Mouse (Mus musculus) right cerebral cortex, postnatal 36 days (tissue): ENCODE results near the gene Ncoa7.
A peak's percentile ranks its signal among the peaks of the same experiment; 100 is the strongest.
"Not testable (repeated sequence)": the region's sequence is repeated elsewhere in the genome, so short reads cannot be mapped to it uniquely, and the experiment has no call there.

Experiments
- DNase-seq, 2 experiments: peaks; one replicate each; pipeline ENCODE4 v3.0.0; 2022; ENCODE audit warnings: low spot score in 2 of 2, mixed read lengths in 1 of 2

Gene Ncoa7

DNA sequence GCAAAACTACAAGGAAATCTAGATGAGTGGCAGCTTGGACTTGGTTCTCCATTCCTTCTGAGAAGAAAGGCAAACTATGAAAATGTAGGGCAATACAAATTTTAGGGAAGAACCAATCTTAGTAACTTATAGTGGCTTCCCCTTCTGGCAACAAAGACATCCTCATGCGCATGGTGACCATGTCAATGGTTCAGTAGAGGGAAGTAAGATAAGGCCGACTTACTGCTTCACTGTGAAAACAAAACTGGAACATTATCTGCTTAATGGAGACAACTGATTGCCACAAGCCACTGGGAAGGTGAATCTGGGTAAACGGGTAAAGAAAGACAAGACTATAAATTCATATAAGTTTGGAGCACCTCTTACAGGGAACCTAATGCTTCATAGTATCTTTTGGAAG is 128.3 kb downstream of the Ncoa7 start:
- no peak for DNase-seq

DNA sequence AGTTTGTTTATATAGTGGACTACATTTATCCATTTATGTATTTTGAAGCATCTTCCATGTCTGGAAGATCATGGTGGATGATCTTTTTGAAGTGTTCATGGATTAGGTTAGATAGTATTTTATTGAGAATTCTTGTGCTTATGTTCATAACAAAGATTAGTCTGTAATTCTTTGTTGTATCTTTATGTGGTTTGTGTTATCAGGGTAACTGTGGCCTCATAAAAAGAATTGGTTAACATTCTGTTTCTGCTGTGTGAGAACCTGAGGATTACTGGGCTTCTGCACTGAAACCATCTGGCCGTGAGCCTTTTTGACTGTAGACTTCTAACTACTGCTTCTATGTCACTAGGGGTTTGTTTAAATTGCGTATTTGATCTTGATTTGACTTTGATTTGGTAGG is 136.5 kb downstream of the Ncoa7 start:
- DNase-seq = no peak

DNA sequence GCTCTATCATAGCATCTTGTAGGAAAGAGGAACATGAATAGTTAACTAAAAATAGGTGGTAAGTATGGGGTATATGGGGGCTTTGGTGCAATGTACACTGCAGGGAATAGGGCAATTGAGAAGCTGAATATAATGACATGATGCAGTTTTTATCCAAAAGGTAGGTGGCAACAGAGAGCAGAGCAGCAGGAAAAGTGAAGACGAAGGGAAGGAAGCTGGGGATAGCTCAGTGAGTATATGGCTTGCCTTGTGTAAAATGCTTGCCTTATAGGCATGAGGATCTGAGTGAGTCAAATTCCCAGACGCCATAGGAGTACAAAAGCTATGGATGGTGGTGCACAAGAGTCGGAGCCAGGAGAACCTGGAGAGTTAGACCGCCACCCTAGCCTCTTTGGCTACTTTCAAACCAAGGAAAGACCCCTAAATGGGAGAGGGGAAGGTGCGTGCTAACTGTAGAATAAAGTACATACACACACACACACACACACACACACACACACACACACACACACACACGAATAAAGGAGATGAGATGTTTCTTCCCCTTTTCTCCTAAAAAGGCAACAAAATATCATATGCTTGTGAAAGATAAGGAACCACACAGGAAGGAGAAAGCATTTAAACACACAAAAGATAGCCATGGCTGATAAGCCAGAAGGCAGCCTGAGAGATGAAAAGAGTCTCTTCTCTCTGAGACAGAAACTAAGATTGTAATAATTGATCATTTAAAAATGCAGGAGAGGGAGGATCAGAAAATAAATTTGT is 142.4 kb downstream of the Ncoa7 start:
- no peak for DNase-seq

DNA sequence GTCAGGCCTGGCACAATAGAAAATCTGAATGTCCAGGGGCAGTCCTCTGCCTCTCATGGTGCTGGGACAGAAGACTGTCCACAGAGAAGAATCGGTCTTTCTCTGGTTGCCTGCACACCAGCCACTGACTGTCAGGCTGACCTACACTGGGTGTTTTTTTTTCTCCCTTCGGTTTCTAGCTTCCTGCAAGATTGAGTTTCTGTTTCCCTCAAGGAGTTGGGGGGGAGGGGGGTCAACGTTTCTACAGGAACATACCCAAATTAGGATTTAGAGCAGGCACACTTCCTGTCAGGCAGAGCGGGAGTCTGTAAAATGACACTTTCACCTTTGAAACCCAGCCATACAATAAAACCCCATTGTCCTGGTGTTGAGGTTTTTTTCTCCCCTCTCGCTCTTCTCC is 147.5 kb downstream of the Ncoa7 start:
- DNase-seq = no peak

DNA sequence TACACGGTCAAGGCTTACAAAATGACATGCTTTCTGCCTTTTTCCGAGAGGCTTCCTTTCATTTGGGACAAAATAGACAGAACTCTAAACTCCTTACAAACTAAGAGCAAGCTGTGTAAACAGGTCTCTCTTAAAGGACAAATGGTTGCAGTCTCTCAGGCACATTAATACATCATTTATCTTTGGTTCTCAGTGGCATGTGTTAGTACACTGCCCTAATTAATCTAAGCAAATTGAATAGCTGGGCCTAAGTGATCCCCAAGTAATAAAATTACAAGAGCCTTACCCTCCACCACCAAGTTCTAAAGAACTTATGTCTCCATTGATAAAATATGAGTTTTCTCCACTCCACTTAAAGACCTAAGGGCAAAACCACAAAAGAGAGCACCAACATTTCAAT is 155.4 kb downstream of the Ncoa7 start:
- no peak for DNase-seq

DNA sequence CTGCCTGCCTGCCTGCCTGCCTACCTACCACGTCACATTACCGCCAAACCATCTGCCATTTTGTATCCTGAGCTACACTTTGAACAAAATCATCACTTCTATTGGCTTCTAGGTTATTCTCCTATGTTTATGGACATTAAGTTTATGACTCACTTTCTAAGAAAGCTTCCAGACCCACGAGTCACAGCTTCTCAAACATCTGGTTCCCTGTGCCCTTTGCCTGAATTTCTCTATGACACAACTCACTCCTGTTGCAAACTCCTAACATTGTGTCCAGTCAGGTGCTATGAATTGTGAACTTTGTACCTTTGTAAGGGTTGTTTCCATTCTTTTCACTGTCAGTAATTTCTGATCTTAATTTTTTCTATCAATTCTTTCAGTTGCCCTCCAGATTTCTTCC is 164.9 kb downstream of the Ncoa7 start:
- DNase-seq = no peak

DNA sequence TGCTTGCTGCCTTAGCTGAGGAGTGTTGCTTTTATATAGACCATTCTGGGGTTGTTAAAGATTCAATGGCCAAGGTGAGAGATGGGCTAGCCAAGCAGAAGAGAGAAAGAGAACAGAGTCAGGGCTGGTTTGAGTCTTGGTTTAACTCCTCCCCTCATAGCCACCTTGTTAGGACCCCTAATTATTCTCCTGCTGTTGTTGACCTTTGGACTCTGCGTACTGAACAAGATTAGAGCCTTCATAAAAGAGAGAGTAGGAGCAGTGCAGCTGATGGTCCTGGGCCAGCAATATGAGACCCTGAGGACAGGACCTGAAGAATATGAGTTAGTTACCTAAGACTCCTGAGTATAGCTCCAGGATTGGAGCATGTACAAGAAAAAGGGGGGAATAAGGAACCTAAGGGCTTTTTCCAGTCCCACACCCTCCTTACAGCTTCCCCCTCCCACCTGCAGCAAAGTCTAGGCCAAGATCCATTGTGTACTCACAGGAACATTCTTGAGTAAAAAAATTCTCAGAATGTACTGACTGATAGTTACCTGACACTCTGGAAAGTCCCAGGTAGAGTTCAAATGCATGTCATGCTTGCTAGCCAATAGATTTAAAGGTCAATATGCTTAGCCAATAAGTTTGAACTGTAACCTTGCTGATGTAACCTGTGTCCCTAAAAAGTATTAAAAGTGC is 166.5 kb downstream of the Ncoa7 start:
- DNase-seq = not testable (repeated sequence)

DNA sequence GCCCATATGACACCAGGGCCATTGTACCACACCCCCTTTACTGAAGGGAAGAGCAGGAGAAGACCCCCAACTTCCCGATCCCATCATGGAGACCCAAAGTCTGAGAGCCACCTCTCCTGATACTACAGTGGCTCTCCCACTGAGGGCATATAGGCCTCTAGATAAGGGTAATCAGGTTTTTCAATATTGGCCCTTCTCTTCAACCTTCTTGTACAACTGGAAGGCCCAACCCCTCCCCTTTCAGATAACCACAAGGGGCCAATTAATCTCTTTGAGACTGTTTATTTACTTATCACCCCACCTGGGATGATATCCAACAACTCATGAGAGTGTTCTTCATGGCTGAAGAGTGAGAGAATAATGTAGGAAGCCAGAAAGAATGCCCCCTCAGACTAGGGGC is 170.4 kb downstream of the Ncoa7 start:
- no peak for DNase-seq

DNA sequence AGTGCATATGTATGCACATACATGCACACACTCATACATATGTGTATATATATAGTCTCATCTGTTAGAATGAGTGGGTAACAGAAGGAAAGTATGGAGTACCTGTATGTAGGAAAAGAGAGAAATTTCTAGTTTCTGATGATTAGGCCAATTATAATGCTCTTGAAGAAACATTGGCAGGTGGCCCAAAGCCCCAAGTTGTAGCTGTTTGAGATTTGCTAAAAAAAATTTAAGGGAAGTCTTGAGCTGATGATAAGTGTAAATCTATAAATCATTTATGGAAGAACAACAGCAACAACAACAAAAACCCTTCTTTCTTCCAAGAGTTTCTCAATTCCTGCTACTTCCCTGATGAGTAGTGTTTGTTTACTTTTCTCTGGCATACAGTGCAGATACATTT is 173.1 kb downstream of the Ncoa7 start:
- DNase-seq = no peak

DNA sequence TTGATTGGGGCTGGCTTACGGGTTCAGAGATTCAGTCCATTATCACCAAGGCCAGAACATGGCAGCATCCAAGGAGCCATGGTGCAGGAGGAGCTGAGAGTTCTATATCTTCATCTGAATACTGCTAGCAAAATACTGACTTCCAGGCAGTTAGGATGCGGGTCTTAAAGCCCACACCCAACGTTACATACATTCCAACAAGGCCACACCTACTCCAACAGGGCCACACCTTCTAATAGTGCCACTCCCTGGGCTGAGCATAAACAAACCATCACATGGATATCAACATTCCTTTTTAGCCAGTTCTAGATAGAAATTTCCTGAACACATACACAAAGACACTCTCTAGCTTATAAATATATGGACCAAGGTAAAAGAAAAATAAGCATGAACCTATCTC is 173.6 kb downstream of the Ncoa7 start, which contains the start of gene Hint3:
Hint3 (minus strand) TSS at position 120 of the 400 bp plus-strand sequence.
- DNase-seq = no peak

DNA sequence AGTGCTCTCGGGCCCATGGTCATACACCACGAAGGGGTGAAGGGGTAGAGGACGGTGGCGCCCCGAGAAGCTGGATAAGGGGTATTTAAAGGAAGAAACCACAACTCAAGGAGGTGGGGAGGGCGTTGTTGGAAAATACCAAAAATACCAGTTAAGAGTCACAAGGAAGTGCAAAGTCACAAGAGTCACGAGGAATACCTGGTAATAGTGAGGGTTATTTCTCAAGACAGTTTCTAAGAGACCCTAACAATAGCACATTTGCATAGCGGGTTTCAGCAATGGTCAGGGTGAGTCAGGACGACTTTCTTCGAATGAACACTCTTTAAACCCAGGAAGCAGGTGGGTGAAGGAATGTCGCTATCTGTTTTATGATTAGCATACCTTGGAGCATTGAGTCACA is 174.7 kb downstream of the Ncoa7 start:
- DNase-seq = not testable (repeated sequence)

DNA sequence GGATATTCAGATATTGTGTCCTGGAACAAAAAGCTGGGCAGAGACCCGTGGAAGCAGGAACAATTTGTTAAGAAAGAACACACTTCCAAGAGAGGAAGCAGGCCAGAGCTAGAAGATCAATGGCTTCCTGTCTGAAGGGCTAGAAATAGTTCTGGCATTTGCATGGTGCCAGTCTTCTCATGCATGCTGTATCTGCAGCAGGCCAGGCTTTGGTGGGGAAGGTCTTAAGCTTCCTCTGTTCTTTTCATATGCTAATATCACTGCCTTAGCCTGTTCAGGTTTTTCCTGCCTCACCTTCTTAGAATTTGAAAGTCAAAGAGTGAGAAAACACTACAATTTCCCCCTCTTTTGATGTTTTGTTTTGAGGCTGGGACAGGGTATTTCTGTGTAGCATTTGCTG is 175.6 kb downstream of the Ncoa7 start:
- DNase-seq = no peak

DNA sequence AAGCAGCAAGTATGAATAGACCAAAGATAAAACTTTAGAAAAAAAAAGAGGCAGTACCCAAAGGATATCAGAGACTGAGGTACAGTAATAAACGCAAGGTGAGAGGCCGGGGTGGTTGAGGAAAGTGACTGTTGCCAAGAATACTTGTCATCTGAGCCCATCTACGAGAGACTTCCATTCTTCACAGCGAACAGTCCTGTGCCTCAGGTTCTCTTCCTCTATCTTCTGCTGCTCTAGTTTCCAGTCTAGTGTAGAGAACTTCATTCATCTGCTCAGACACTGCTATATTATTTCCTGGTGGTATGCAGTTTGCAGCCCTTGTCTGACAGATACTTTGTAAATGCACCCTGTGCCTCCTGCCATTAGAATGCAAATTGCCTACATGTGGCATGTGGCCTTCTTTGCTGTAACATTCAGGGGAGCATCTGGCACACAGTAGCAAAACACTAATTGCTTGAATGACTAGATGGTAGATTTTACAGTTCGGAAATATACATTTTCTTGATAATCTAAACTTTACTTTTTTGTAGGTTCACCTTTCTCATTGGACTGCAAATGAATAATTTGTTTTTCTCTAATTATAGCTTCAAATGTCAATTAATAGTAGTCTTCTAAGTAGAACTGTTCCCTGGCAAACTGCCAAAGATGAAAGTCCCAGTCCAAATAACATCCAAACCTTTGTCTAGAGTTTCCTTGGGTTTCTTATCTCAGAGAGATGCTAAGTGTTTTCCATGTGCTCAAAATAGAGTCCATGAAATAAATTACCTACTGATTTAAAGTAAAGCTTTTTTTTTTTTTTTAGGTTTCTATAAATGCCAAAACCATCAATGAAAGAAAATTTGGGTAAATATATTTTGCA is 178.7 kb downstream of the Ncoa7 start:
- DNase-seq = no peak

DNA sequence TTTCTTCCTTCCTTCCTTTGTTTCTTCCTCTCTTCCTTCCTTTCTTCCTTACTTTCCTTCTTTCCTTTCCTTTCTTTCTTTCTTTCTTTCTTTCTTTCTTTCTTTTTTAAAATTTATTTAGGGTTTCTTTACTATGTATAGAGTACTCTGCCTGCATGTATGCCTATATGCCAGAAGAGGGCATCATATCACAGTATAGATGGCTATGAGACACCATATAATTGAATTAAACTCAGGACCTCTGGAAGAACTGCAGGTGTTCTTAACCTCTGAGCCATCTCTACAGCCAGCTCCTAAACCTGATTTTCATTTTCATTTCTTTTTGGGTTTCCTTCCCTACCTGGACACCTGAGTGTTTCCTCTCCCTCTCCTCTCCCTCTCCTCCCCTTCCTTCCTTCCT is 180.2 kb downstream of the Ncoa7 start:
- no peak for DNase-seq

DNA sequence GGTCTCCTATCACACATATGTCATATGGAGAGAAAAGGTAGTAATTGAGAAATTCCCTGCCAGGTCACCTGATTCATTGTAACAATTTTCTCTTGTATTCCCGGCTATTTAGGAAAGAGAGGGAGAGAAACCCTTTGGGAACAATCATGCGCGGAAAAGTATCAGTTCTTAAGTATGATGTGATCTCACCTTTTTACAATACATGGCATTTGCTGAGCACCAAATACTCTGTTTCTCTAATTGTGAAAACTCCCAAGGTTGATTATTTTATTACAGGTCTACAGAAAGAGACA is 184.3 kb downstream of the Ncoa7 start:
- no peak for DNase-seq

DNA sequence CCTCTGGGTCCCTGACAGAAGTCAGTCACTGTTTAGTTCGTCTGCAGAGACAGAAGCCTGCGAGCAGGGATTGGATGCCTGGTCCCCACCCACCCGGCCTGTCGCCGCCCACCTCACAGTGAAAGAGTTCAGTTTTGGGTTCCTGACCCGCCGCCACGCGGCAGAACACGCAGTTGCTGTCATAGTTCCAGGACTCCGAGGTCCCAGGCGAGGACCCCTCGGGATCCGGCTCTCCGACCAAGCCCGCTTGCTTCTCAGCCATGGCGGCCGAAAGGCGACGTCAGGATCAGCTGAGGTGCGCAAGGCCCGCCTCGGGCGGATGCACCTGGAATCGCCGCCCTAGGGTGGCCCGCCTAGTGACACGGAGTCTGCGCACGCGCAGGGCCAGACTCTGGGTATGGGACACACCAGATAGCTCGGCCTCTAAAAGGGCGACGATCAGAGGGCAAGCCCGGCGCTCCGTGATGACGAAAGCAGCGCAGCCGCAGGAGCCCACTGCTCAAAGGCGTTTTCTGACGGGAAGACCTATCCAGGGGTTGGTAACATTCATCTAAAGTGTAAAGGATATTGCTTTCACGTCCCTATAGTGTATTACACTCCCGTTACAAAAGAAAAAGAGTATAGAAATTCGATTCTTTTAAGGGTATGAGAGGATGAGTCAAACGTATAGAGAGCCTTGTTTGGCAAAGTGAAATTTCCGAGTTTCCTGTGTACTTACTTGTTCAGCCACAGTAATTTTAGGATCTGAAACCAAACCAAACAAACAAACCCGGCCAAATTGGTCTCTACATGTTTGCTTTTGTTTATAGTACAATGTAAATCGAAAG is 184.8 kb downstream of the Ncoa7 start:
- peak; percentile 99 for DNase-seq

DNA sequence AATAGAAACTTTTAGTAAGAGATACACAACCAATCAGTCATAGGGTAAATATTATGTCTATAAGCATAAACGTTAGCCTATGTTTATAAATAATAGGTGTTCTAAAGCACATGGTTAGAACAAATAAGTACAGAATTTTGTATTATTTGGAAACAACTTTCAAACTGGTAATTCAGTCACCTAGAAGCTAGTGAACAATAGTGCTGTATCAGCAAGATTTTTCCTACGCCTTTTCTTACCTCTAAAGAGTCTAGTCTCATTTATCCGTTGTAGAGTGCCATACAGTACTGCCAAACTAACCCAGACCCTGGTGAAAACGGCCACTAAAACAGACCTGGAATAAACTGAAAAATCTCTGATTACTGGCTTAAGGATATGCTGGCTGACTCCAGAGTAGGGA is 190.1 kb downstream of the Ncoa7 start:
- DNase-seq = no peak

DNA sequence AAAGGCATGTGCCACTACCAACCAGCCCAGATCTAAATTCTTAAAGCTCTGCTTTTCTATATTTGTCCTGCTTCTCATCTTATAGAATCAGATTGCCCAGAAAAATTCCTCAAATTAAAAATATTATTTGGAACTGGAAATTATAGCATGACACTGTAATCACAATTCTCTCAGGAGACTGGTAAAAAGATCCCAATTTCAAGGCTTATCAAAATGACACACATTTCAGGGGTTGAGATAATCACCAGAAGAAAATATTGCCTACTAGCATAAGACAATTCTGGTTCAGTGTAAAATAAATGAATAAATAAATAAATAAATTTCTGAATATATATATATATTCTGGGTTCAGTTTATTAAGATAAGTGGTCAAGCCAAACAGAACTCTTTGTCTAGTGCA is 193.5 kb downstream of the Ncoa7 start:
- DNase-seq = no peak

DNA sequence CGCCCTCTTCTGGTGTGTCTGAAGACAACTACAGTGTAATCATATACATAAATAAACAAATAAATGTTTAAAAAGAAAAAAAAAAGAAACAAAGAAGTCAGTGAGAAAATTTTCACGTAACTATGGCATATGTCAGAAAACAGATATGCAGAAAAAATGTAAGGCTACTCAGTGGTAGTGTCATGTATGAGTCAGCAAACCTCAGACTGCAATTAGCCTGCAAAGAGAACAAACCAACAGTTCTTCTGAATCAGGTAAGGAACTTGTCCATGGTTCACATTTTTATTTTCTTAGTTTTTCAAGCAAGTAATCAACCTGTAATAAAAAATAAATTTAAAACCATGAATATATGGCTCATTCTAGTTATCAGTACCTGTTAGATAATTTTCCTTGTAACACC is 195.0 kb downstream of the Ncoa7 start:
- DNase-seq = no peak

DNA sequence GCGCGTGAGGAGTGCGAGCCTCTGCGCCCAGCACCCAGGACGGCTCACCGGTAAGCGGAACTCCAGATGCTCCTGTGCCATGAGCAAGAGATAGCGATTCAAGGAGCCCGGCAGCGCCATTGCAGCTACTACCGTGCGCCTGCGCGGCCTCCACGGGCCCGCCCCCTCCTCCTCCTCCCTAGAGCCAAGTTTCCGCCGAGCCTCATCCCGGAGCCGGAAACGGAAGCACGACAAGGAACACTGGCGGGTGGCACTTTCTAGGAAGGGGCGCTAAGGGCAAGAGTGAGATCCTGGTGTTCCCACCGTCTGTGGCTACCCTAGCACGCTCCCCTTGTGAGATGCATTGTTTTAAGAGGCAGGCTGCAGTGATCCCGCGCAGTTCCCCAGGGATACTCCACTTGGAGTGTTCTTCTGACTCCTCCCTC is 202.6 kb downstream of the Ncoa7 start, which contains the start of gene Trmt11:
Trmt11 (minus strand) TSS at position 208 of the 425 bp plus-strand sequence.
- peak; percentile 86 to 87 for DNase-seq

DNA sequence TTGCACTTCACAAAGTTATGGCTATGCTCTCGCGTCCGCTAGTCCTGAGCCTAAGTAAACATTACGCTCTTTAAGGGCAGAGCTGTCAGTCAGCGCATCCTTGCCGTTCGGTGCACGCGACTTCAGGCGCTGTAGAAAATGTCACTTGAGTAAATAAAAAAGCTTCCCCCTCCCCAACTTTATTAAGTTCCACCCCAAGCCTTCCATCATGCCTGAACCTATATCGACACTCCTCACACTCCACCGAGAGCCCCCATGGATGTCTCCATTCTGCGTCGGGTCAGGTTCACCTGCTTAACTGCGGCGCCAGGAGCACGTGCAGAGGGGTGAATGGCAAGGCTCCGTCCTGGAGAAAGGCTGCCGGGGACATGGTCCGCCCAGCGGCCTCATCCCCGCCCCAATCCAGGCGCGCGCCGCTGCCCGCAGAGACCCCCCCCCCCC is 203.0 kb downstream of the Ncoa7 start:
- no peak for DNase-seq

DNA sequence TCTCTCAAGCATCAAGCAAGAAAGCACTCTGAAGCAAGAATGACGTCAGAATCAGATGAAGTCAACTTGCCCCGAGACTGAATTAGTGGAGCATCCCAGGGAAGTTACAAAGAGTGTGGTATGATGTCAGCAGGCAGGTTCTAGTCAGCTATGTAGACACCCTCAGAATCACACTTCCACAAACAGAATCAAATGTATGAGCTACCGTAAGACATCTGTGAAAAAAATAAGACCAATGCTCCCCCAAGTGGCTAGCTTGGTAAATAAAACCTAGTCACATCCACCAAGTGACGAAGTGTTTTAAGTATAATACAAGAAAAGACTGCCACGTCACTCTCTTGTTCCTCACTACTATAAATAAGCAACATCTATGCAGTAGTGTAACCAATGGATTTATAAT is 216.1 kb downstream of the Ncoa7 start:
- peak in 1 of 2 experiments; percentile 12 for DNase-seq
